Mouse (Mus musculus) hematopoietic stem cell, adult 5-6 weeks (primary cell): ENCODE results near the gene Tnip1. TPM values are rescaled to one million over a fixed set of nuclear protein-coding genes. Genes with fewer than 3 reads are reported as not detected.
A peak's percentile ranks its signal among the peaks of the same experiment; 100 is the strongest.

Experiments
- ATAC-seq, 2 experiments: fragments of 125-278 bp in 1 of 2; replicated peaks in 1 of 2; 2 replicates each; pipeline ENCODE4 v1.8.0; 2016 to 2017; ENCODE audit warnings: inconsistent platforms in 2 of 2, mild to moderate bottlenecking in 2 of 2, moderate number of reproducible peaks in 2 of 2, low read depth in 1 of 2, moderate TSS enrichment in 1 of 2; ENCODE audit not compliant: low FRiP score in 2 of 2, poor library complexity in 2 of 2, severe bottlenecking in 2 of 2, insufficient read depth in 1 of 2, low TSS enrichment in 1 of 2
- total RNA-seq: library from RNA; stranded (forward); fragments of 172-1452, 232-1000 nt; gene quantifications from 2 replicates; pipeline ENCODE4 v1.2.3, GENCODE M21; 2017

Gene Tnip1
- total RNA-seq, 1 experiment from 2014 or later = 44.4 TPM

DNA sequence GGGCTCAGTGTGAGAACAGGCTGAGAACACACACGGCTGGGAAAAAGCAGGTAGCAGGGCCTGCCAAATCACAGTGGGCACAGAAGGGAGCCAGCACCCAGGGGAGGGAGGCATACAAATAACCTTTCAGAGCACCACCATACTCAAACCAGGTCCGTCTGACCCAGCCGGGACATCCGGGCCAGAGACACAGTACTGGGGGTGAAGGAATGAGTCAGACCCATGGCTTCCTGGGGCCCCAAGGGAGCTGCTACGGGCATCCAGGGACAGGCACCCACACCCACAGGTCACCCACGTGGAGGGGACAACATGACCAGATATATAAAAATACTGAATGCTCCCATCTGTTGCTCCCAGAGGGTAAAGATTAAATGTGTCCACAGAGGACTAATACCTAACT, 10.1 kb downstream of the Tnip1 start:
- ATAC-seq = no peak

DNA sequence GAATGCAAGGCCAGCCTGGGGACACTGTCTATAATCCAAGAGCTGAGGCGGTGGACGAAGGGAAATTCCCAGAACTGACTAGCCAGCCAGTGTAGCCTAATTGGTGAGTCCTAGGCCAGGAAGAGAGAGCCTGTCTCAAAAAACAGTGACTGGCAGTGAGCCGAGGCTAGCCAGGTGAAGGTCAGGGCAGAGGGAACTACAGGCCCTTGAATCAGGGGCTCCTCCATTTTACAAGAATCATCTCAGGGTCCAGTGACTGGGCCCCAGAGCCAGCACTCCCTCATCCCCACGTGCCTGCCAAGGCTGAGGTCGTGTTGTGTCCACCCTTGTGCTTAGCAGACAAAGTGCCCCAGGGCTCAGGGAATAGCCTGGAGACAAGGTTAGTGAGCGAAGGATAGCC, 12.0 kb downstream of the Tnip1 start:
- ATAC-seq = no peak

DNA sequence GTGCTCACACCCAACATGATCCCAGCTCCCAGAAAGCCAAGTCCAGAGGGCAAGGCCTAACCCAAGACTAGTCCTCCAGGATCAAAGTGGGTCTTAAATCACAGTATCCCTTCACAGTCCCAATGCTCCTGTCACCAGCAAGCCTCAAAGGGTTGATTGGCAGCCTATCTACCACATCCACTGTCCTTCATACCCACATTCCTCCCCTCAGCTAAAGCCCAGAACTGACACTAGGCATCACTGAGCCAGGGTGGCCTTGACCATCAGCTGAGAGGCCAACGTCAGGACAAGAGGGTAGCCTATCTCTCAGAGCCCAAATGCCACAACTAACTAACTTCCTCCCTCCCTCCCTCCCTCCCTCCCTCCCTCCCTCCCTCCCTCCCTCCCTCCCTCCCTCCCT, 13.0 kb downstream of the Tnip1 start:
- no peak for ATAC-seq

DNA sequence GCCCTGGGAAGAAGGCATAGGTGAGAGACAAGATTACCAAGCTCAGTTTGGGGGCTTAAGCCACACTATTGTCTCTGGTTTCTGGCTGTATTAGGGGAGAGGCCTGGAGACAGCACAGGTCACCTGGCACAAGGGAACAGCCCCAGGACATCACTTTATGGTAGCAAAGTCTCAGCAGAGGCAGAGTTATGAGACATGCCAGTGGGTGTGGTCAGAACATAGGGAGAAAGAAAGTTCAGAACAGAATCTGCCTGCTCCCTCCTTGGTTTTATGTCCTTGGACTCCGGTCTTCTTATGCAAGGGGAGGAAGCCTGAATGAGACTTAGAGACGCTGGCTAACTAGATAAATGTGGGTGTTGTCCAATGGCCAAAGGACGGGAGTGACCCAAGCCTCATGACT, 18.0 kb downstream of the Tnip1 start:
- ATAC-seq = no peak

DNA sequence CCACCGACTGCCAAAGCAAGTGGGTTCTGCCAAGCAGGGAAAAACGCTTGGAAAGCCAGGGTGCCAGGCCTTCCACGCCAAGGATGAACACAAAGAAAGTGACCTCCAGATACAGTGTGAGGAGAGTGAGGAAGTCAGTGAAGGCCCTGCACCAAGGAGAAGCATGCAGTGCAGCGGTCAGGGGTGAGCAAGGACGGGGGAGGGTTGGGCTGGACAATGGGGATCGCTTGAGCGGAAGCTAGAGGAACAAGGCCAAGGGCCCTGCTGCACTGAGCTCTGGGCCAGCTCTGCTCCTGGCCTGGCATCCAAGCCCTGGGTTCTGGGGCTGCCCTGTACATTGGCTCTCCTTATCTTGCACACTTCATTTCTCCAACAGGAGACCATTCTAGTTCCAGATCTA, 22.7 kb downstream of the Tnip1 start:
- no peak for ATAC-seq

DNA sequence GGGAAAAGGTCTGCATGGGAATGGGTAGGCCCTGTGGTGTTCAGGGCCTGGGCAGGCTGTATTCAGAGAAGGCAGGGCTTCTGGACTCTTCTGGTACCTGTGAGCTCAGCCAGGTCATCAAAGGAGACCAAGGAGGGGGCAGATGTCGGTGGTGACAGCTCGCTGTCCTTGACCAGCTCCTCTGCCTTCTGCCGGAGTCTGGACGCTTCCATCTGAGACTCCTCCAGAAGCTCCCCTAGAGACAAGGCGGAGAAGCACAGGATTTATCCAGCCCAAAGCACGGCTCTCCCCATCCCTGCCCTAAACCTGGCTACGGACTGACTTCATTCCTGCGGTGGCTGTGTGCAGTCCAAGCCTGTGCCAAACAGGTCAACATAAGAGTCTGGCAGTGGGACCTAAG, 23.2 kb downstream of the Tnip1 start:
- ATAC-seq = no peak

DNA sequence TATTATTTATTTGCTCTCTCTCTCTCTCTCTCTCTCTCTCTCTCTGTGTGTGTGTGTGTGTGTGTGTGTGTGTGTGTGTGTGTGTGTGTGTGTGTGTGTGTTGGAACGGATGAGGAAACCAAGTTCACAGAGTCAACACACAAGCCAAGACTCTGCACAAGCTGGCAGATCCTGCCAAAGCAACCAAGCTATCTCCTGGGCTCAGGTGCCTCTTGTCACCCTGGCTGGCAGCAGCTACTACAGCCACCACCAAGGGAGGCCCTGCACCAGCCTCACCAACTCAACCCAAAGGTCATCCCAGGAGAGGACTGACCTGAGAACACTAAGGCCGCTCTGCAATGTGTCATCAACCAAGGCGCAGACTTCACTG, 26.0 kb downstream of the Tnip1 start:
- no peak for ATAC-seq

DNA sequence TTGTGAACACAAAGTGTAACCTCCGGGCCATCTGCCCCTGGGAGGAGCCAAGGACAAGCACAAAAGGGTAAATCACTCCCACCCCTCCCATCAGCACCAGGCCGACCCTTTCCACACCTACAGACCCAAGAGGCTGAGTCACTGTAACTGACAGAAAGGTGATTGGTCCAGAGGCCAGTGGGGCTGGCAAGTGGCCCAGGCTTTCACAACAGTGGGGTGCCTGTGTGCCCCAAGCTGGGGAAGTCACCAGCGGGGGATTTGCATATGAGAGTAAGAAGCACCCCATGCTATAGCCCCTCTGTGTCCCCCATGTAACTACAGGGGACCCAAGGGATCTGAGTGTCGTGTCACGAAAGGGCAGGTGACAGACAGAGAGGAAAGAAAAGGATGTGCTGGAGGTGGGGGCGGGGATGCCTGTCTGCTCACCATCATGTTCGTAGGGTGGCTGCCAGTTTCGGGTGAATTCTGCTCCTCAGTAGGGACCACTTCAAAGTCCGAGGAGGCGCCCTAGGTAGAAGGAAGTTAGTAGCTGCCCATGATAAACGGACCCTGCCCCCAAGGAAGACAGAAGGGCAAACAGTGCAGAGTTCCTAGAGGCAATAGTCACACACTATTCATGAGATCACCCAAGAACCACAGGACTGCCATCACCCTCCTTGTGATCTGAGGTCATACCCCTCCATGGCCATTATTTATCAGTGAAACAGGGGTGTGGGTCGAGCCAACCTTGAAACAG, 26.5 kb downstream of the Tnip1 start:
- peak; percentile 83 to 90 for ATAC-seq

DNA sequence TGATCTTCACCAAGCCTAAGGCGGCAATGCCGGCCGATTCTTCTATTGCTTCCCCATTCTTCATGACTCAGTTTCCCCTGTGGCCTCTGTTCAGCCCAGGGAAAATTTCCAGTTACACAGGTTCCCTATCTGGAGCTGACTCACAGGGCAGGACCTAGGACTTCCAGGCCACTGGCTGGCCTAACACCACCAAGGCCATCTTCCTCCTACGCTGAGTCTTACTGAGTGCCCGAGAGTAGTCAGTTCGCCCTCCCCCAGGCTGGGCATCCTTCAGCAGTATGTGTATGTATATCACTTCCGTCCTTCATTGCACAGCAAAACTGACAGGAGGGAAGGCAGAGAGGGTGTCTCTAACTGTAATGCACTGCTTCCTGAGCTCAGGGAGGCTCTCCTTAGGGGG, 28.5 kb downstream of the Tnip1 start:
- ATAC-seq = no peak

DNA sequence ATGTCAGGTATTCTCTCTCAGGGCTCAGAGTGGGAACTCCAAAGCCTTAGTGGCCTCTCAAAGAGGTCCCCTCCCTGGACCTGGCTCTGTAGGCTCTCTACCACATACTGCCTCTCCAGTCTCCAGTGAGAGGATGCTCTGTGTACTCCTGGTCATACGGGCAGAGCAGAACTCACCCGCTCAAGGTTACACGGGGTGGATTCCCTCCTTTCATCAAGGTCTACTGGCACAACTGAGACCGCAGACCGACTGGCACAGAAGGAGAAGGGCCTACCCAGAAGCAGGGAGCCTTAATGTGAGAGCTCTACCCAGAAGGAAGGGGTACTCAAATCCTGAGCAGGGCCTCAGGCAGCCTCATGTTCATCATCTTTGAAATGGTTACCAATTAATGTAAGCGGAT, 30.2 kb downstream of the Tnip1 start:
- no peak for ATAC-seq

DNA sequence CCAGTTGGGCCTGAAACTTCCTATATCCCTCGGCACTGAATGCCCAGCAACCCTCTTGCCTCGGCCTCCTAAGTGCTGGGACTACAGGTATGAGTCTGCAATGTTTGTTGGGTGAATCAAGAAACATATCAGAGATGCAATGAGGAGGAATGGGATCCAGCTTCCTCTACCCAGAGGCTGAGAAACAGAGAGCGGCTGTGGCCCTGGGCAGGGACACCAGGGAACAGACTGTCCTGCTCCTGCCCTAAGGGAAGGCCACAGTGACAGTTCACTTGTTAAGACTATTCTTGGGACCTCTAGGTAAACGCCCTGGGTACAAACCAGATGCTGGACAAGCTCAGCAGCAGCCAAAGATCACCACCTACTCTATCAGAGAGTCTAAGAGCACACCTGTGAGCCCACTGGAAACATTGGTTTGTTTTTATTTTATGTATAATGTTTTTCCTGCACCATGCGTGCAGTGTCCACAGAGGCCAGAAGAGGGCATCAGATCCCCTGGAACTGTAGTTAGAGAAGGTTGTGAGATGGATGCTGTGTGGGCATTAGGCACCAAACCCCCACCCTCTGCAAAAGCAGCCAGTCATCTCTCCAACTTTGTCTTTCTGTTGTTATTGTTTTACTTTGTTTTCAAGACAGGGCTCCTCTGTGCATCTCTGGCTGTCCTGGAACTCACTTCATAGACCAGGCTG, 31.2 kb downstream of the Tnip1 start:
- ATAC-seq = no peak

DNA sequence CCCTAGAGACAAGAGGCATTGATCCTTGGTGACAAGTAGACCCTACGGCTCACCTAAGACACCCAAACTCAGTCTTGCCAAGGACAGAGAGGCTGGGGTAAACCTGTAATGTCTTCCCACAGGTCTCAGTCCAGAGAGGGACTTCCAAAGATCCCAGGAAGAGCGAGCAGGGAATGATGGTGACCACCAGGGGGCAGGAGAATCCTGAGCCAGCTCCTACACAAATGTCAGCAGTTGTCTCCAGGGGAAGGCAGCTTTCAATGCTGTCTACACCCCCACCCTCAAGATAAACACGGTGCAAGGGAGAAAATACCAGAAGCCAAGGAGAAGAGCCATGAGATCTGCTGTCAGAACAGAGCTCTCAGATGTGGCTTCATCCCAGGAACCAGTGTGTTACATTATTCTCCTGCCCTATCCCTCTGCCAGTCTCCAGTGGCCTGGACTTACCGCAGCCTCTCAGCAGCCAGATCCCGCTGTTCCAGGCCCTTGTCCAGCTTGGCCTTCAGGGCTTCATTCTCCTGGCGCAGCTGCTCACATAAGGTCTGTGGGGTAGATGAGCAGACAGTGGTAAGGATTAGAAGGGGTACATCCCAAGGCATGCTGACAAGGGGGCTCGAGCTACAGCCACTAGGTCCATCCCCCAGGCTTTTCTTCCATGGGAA, 32.3 kb downstream of the Tnip1 start:
- ATAC-seq = no peak; a peak in 1 of 4 replicates

DNA sequence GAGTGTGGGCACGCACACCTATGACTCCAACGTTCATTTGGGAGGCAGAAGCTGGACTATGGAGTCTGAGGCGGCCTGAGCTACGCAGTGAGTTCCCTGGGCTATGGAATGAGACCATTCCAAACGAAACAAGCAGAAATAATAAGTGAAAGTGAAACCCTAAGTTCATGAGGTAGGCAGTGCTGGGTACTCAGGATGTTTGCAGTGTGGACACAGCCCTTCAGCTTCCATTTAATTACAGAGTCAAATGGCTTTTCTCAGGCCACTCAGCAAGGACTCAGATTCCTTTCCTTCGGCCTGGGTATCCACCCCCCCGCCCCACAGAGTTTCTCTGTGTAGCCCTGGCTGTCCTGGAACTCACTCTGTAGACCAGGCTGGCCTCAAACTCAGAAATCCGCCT, 33.0 kb downstream of the Tnip1 start:
- no peak for ATAC-seq

DNA sequence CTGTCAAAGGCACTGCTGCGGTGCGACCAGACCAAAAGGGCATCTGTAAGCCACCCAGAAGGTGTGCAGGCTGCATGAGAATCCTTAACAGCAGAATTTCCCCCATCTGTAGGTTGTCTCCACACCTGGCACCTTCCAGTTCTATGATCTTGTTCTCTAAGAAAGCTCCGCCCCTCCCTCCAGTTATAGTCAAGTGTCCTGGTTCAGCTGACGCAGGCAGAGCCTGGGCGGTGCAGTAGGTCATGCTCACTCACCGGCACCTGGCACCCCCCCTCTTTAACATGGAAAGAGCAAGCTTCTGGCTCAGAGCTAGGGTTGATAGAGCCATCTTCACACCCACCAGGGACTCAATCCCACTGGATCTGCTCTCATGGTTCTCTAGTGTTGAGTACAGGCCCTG, 33.4 kb downstream of the Tnip1 start:
- ATAC-seq = no peak

DNA sequence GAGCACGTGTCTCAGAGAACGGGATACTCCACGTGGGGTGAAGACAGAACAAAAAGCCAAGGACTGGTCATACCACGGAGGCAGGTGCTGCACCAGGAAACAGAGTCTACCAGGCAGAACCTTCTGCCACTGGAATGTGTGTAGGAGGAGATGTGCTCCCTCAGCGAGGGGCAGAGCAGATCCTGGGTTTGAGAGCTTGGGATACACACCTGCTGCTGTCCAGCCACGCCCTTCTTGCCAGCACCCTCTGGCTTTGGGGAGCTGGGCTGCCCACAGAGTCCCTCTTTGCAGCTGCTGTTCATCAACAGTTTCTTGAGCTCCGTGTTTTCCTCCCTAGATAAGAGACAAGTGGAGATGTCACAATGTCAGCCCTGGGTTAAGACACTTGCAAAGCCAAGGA, 33.8 kb downstream of the Tnip1 start:
- ATAC-seq = no peak

DNA sequence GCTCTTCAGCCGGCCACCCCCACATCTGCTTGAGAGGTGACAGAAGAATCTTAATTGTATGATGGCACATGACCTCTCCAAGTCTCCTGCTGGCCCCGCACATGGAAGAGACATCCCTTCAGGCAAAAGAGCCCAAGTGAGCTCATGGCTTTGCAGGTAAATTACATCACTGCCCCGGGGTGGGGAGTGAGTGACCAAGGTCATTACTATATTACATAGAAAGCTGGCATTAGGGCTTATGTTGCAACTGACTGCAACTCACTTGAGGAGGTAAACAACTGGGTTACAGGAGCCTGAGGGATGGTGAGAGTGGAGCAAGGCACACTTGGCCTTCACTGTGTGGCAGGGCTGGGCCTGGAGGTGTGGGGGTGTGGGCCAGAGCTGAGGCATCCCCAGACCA, 34.5 kb downstream of the Tnip1 start:
- no peak for ATAC-seq

DNA sequence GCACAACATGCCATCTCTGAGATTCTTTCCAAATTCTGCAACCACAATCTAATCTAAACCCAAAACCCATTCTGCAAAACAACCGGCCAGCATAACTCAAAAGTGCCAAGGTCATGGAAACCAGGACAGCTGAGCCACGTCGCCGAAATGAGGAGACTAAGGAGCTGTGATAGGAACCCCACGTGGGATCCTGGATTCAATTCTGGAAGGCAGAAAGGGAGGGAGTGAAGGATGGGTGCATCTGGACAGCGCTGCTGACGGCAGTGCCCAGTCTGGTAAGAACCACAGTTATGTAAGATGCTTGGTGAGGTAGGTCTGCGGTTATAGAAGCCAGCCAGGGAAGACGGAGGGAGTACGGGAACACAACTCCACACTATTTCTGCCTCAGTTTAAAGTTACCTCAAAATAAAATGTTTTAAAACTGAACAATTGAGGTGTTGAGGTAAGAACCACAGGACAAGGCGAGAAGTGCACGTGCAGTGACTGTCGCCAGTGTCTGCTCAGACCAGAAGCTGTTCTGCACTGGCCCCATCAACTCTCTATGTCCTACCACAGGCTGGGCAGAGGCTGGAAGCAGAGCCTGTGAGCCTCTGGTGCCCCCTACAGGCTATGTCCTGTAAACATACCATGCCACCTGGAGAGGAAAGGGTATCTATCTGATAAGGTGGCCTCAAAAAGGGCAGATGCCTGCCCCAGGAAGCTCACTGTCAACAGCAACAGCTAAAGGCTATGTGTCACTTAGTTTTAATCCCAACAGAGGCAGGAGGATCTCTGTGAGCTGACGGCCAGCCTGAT, 35.2 kb downstream of the Tnip1 start:
- ATAC-seq = peak; percentile 55 to 59; a peak in 3 of 4 replicates

DNA sequence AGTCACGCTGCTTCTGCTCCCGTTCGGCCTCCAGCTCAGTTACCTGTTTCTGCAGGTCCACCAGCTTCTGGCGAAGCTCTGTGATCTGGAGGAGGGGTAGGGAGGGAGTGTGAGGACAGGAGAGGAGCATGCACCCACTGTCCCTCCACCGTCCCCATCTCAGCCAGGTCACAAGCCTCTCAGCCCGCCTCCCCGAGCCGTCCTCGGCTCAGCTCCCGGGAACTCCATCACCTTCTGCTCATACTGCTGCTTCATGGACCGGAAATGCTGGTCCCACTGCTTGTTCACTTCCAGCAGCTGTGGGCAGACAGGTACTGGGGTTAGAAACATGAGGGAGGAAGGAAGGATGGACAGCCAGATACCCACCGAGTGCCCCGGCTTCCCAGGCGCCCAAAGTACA, 38.6 kb downstream of the Tnip1 start:
- ATAC-seq = no peak
